Mouse (Mus musculus) stomach, postnatal 0 days (tissue): ENCODE measurements around the gene Zfp775. TPM values are rescaled to one million over a fixed set of nuclear protein-coding genes. Genes with fewer than 3 reads are reported as not detected.

Experiments
- ATAC-seq: fragments of 200-750 bp; cut with Nextera tagmentation; 2 replicates; pipeline ENCODE4 v1.8.0; 2017; ENCODE audit not compliant: low FRiP score, low TSS enrichment
- DNase-seq: peaks from one replicate; pipeline ENCODE4 v3.0.0-alpha.2; 2016; ENCODE audit warnings: low spot score
- H3K27ac ChIP-seq: fragments of 300-500 bp; sonication (generic); replicated peaks from 2 replicates; pipeline ENCODE4 v1.5.1; 2014; ENCODE audit warnings: mild to moderate bottlenecking, control low read depth
- H3K27me3 ChIP-seq: fragments of 300-500 bp; sonication (generic); 2 replicates; pipeline ENCODE4 v1.6.1; 2014; ENCODE audit warnings: low read length; ENCODE audit not compliant: control insufficient read depth, insufficient read depth
- H3K36me3 ChIP-seq: fragments of 300-500 bp; sonication (generic); 2 replicates; pipeline ENCODE4 v1.6.1; 2014; ENCODE audit warnings: low read length, mixed read lengths; ENCODE audit not compliant: control insufficient read depth, insufficient read depth
- H3K4me1 ChIP-seq: fragments of 300-500 bp; sonication (generic); replicated peaks from 2 replicates; pipeline ENCODE4 v1.6.1; 2014; ENCODE audit warnings: antibody characterized with exemption; ENCODE audit not compliant: control insufficient read depth, insufficient read depth
- H3K4me2 ChIP-seq: fragments of 300-500 bp; sonication (generic); replicated peaks from 2 replicates; pipeline ENCODE4 v1.6.1; 2014; ENCODE audit warnings: low read depth, mild to moderate bottlenecking, control low read depth, moderate library complexity
- H3K4me3 ChIP-seq: fragments of 300-500 bp; sonication (generic); 2 replicates; pipeline ENCODE4 v1.5.1; 2014; ENCODE audit warnings: low read depth, low read length, control low read depth
- H3K9ac ChIP-seq: fragments of 300-500 bp; sonication (generic); 2 replicates; pipeline ENCODE4 v1.6.1; 2014; ENCODE audit warnings: mild to moderate bottlenecking, low read length, control low read depth, mixed read lengths
- H3K9me3 ChIP-seq: fragments of 300-500 bp; sonication (generic); 2 replicates; pipeline ENCODE4 v1.6.1; 2016; ENCODE audit warnings: low read length; ENCODE audit not compliant: control insufficient read depth
- CTCF ChIP-seq: IDR thresholded peaks from 2 replicates; pipeline ENCODE4 v1.5.1; 2016; ENCODE audit warnings: antibody characterized with exemption, low read depth, mild to moderate bottlenecking, moderate library complexity
- EP300 ChIP-seq: optimal IDR thresholded peaks from 2 replicates; pipeline ENCODE3; 2016; ENCODE audit warnings: antibody characterized with exemption
- WGBS: fragments of 180-500 bp; shearing (Covaris S2); extraction: QIAGEN DNeasy Blood & Tissue Kit; methylation state at CpG from one replicate; pipeline ENCODE4 v1.1.7; 2014; 5-methylcytosine and 5-hydroxymethylcytosine counted together
- polyA plus RNA-seq: library from polyadenylated mRNA; unstranded; fragments of >200 nt; fragmentation: Nextera tagmentation; extraction: Ambion mirVana; gene quantifications from 2 replicates; pipeline ENCODE4 v1.2.1, GENCODE M21; 2015

Gene Zfp775
- polyA plus RNA-seq, 1 experiment from 2014 or later: 2.2 TPM

DNA sequence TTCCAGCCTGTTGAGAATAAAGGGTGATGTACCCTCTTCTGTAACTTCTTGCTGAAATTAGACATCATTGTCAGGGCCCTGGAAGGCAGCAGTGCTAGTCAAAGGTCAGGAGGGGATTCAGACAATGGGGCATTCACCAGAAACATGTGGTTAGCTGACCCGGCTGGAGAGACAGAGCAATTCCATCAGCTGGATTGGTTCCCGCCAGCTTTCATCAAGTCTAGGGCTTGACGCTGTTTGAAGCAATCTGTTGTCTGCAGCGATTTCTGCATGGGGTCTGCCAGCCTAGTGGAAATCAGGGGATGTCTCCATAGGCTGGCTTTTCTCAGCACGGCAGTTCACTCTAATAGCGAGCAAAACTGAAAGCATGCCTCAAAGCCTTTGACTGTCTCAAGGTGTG lies 34.7 kb downstream of the Zfp775 start:
- Histone ChIP-seq H3K4me3 (no peak overlapping the region), H3K36me3 (no peaks in the 10 kb centered on the region), H3K9me3 (no peaks in the 10 kb centered on the region), H3K27me3 (no peaks in the 10 kb centered on the region), H3K4me2 (no peak overlapping the region), H3K9ac (no peak overlapping the region), H3K4me1 (no peaks in the 10 kb centered on the region), H3K27ac (no peak overlapping the region)
- DNase-seq: no peak
- ATAC-seq: no peak
- 68% methylated on average over 6 of the region's 6 CpGs for WGBS
- TF ChIP-seq EP300 (no peak), CTCF (no peak)

DNA sequence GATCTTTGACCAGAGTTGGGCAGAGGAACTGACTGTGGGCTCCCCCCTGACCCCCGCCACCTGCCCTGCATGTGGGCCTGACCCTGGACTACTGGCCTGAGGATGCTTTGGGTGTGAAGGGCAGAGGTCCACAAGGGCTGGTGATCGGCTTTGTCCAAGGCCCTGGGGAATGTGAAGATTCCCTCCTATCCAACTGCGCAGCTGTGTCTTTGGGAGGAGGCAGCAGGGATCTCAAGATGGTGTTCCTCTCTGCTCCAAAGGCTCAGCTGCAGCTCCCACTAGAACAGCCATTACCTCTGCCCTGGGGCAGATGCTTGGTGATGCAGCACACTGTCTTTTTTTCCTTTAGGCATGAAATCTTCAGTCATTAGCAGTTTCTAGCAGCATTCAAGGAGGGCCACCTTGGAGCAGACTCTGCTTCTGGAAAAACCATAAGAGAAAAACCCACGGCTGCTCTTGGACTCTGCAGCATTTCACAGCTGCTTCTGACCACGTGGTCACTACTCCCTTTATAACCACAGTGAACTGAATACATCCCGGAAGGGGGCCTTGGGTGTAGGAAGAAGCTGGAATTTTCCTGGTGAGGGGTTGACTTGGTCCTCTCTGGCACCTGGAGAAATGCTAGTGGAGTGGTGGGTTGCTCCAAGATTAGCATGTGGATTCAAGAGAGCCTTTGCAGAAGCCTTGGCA lies 36.1 kb downstream of the Zfp775 start:
- TF ChIP-seq CTCF (no peak), EP300 (no peak)
- Histone ChIP-seq H3K27ac (no peak overlapping the region), H3K27me3 (no peaks in the 10 kb centered on the region), H3K9ac (no peak overlapping the region), H3K9me3 (no peaks in the 10 kb centered on the region), H3K36me3 (no peaks in the 10 kb centered on the region), H3K4me3 (no peak overlapping the region), H3K4me2 (no peak overlapping the region), H3K4me1 (no peaks in the 10 kb centered on the region)
- no peak for DNase-seq
- 66% methylated on average over 6 of the region's 6 CpGs for WGBS
- no peak for ATAC-seq

DNA sequence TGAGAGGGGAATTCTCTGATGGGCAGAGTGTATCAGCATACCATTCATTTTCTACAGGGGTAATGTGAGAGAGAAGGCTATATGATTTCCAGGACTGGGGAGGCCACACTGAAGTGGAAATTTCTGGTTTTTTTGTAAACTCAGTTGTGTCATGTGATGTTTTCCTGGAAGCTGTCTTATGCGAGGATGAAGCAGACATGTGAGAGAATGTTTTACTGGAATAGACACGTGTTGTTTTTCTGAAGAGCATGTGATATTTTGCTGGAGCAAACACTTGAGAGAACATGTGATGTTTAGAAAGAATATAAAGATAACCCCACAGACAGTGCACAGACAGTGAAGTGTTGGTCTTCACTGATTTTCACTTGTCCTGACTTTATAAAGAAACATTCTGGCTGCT lies 36.7 kb downstream of the Zfp775 start:
- 64% methylated on average over 2 of the region's 2 CpGs for WGBS
- H3K4me3 ChIP-seq: no peak overlapping the region
- no peak overlapping the region for H3K4me2 ChIP-seq
- no peaks in the 10 kb centered on the region for H3K36me3 ChIP-seq
- TF ChIP-seq EP300: no peak
- TF ChIP-seq CTCF: no peak
- DNase-seq (no peak), ATAC-seq (no peak)
- no peaks in the 10 kb centered on the region for H3K9me3 ChIP-seq
- no peaks in the 10 kb centered on the region for H3K4me1 ChIP-seq
- H3K9ac ChIP-seq: no peak overlapping the region
- H3K27ac ChIP-seq: no peak overlapping the region
- H3K27me3 ChIP-seq: no peaks in the 10 kb centered on the region

DNA sequence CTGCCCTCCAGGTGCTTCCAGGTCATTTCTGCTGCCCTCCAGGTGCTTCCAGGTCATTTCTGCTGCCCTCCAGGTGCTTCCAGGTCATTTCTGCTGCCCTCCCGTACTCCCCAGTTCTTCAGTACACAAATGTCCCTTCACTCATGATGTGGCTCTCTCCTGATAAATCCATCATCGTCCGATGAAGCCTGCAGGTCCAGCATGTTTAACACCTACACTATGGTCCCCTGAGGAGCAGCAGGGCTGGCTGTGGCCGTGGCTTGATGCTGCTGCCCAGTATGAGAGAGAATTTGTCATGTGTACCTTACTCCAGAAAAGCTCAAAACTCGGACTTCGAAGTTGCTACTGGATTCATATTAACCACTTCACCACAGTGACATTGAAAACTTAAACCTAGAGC lies 39.5 kb downstream of the Zfp775 start:
- ATAC-seq (no peak), DNase-seq (no peak)
- H3K4me3 ChIP-seq: no peak overlapping the region
- no peak overlapping the region for H3K27ac ChIP-seq
- no peaks in the 10 kb centered on the region for H3K4me1 ChIP-seq
- no peaks in the 10 kb centered on the region for H3K9me3 ChIP-seq
- TF ChIP-seq EP300: no peak
- no peak for TF ChIP-seq CTCF
- H3K4me2 ChIP-seq: no peak overlapping the region
- 63% methylated on average over 6 of the region's 6 CpGs for WGBS
- no peak overlapping the region for H3K9ac ChIP-seq
- no peaks in the 10 kb centered on the region for H3K36me3 ChIP-seq
- H3K27me3 ChIP-seq: no peaks in the 10 kb centered on the region

DNA sequence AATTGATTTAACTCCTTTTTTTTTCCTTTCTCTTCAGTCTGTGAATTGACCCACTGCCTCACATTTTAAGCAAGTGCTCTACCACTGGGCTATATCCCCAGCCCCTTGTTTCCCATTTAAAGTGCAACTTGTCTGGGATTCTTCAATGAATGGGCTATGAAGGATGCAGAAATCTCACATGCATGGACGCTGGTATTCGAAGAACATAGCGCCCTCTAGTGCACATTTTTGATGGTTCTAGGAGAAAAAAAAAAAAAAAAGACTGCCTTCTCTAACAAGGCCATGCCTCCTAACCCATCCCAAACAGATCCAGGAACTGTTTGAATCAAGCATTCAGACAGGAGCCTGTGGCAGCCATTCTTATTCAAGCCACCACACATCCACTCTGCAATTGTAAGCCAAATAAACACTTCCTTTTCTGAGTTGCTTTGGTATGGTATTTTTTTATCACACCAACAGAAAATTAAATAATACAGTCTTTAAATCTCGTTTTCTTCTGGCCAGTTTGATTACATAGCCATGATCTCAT lies 41.0 kb downstream of the Zfp775 start:
- H3K27me3 ChIP-seq: no peaks in the 10 kb centered on the region
- WGBS: 17% methylated on average over 4 of the region's 4 CpGs
- no peak for TF ChIP-seq EP300
- peak; percentile 82 for TF ChIP-seq CTCF
- no peaks in the 10 kb centered on the region for H3K9me3 ChIP-seq
- H3K4me2 ChIP-seq: no peak overlapping the region
- H3K36me3 ChIP-seq: no peaks in the 10 kb centered on the region
- no peak overlapping the region for H3K27ac ChIP-seq
- ATAC-seq (no peak), DNase-seq (no peak)
- H3K9ac ChIP-seq: no peak overlapping the region
- H3K4me3 ChIP-seq: no peak overlapping the region
- no peaks in the 10 kb centered on the region for H3K4me1 ChIP-seq

DNA sequence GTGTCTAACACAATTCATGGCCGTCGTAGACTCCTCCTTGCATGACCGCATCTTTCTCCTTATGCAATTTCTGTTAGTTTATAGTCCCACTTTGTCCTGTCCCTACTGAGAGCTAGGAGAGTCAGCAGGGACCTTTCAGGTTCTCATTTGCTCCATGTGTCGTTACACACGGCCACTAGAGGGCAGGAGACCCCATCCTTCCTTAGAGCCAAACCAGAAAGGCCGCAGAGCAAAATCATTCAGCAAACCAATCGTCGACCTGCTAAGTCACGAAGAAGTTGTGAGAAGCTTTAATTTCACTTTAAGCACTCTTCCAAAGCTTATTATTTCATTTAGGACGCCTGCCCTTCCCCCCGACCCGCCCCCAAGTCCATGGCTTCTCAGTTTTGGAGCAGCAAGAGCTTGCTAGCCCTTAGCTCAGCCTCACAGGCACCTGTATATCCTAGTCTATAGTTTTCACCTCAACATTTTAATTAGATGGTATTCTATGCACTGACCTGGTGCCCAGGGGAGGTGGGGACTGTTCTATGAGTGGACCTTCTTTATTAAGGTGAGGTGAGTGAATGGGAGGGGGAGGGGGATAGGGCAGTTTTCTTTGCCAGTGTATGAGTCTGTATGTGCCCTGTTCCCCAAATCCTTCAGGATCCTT lies 43.9 kb downstream of the Zfp775 start:
- Histone ChIP-seq H3K36me3 (no peaks in the 10 kb centered on the region), H3K27ac (no peak overlapping the region), H3K4me1 (no peaks in the 10 kb centered on the region), H3K9ac (no peak overlapping the region), H3K9me3 (no peaks in the 10 kb centered on the region), H3K4me3 (no peak overlapping the region), H3K27me3 (no peaks in the 10 kb centered on the region), H3K4me2 (no peak overlapping the region)
- 7% methylated on average over 12 of the region's 12 CpGs for WGBS
- peak; percentile 93 for TF ChIP-seq CTCF
- TF ChIP-seq EP300: no peak
- peak; percentile 59 for ATAC-seq
- DNase-seq: peak; percentile 75
